Mouse (Mus musculus) thymus, postnatal 14 days (tissue): Measurements from ENCODE around the gene Wdr24.
"Not testable (repeated sequence)": the region's sequence is repeated elsewhere in the genome, so short reads cannot be mapped to it uniquely, and the experiment has no call there.

ENCODE experiments used
- DNase-seq: peaks from one replicate; pipeline ENCODE4 v3.0.0; 2021

Gene Wdr24

GRCm38 (mm10) chr17:25823452-25823851 is at the start of gene Wdr24:
Gene Wdr24 (plus strand): TSS chr17:25823627.
- DNase-seq: peak; percentile 83

DNA sequence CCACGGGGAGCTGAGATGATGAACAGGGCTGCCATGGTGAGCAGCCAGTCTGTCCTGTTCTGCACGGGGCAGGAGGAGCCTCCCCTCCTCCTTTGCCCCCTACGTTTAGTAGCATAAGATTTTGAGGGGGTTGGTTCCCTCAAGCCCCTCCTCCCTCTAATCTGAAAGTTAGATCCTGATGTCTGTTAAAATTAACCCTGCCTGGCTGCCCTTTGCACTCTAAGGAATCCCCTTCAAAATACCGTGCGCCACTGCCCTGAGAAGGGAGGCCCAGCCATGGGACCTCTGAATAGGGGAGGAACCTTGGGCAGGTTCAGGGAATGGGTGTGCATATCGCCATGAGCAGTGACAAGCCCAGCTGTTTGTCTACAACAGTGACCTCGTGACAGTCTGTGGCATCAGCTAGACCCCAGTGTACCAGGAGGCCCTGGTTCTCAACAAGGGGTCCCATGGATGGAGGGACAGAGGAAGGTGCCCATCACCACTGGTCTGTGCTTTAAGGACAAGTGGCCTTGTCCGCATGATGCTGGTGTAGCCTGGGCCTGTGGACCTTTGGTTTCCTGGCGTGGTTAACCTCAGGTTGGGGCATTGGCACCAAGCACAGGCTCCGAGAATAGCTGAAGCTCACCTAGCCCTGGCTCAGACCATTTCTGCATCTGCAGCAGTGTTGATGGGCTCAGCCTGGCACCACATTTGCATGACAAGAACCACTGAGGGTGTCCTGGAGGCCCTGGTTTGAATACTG is 47.9 kb upstream of the Wdr24 start:
- no peak for DNase-seq

DNA sequence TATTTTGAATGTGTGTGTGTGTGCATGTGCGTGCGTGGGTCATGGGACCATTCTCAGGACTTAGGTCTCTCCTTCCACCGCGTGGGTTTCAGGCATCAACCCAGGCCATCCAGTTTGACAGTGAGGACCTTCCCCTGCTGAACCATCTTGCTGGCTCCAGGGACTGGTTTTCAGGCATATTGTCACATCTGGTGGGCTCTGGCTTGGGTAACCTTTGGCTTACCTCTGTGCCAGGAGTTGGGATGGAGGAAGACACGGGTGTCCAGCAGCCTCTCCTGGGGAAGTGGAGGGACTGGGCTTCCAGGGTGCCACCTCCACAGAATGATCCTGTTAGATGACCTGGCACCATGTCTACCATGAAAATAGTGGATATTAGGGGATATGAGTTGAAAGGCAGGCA is 45.5 kb upstream of the Wdr24 start:
- DNase-seq: no peak

- no peak for DNase-seq
Measured at GRCm38 (mm10) chr17:25781339-25781738, 42.1 kb upstream of the Wdr24 start.

- DNase-seq: no peak
Measured at GRCm38 (mm10) chr17:25783086-25783485, 40.3 kb upstream of the Wdr24 start.

DNA sequence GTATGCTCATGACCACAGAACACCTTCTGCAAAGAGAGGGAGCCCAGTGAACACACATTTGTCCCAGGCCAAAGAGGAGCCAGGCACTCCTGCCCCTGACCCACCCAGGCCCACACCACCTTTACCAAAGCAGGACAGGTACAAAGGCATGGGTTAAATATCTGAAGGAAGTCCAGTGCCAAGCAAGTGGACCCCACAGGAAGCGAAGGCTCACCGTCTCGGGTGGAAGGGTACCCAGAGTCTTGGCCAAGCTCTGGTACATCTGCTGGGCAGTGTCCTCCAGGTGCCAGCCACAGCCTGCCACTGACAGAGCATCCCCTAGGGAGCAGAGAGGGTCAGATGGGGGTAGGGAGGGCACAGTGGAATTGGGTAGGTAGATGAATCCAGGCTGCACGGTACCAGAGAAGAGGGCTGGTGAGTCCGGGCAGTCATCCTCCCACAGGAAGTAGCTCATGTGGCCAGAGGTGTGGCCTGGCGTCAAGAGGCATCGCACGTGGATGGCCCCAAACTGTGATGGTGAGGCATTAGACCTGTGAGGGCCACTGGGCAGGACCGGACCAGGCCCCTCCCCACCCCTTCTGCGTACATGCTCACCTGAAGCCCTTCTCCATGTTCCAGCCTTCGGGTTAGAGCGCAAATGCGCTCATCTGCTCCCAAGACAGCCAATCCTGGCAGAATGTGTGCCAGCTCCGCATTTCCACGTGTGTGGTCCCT is 39.4 kb upstream of the Wdr24 start:
- no peak for DNase-seq

DNA sequence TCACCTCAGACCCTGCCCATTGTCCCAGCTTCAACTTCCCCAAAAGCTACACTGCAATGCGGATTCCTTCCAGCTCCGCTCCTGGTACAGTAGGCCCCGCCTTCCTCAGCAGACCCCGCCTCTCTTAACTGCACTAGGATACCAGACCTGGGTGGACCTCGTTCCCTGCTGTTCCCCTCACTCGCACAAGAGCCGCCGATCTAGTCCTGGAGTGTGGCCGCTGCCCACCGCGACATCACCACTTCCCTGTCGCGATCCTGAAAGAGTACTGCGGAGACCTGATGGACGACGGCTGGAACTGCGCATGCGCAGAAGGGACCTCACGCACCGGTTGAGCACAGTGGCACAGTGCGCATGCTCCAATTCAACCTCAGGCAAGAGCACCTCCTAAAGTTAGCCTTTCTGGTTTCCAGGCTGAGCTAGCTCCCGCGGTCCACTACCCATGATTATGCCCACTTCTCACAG is 38.1 kb upstream of the Wdr24 start, which contains the start of gene Haghl:
Gene Haghl, minus strand, starts transcription at position 393 of the 465 bp plus-strand sequence.
- DNase-seq: peak; percentile 95

- DNase-seq: no peak
Measured at GRCm38 (mm10) chr17:25786280-25786679, 37.1 kb upstream of the Wdr24 start, which contains the start of gene Ccdc78. Gene Ccdc78 (plus strand): TSS chr17:25786580.

DNA sequence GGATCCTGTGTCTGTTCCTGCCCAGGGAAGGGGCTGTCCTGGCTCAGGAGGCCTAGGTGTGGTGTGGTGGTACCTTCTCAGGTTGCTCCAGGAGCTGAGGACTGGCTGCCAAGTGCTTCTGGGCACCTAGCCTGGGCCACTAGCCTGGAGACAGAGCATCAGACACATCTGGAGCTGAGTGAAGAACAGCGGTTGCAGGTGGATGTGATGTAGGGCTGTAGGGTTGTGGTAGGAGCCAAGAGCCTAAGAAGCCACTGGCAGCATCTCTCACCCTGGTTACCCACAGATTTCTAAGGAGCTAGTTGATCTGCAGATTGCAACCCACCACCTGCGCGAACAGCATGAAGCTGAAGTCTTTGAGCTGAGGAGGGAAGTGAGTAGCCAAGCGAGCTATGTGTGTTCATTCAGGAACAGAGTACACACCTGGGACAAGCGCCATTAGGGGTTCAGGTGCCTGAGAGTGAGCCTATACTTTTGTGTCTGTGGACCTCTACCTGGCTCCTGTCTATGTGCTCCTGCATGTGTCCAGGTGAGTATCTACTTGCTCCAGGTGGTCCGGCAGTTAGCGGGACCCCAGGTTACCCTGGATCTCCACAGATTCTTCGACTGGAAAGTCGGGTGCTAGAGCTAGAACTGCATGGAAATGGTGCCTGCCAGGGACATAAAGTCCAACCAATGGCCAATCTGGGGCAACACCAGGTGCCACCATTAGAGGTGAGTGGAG is 36.5 kb upstream of the Wdr24 start:
- no peak for DNase-seq

DNA sequence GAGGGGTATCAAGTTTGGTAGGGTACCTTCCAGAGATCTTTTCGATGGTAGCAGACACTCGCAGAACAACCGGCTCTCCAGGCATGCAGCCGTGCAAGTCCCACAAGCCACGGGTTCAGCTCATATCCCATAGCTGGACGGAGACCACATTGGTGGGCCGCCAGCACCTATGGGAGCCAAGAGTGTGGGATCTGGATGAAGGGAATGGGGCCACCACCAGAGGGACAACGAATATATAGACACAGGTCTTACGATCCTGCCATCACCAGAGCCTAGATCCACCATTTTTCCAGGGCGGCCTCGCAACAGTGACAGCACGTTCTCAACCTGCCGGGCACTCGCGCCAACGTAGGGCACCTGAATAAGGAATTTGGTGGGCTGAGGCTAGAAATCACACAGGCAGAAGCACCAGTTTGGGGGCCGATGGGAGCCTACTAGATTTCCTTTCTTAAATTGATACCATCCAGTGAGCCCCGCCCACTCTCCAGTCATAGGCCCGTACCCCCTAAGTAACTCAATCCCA is 32.0 kb upstream of the Wdr24 start:
- DNase-seq: no peak

GRCm38 (mm10) chr17:25791843-25792527 is 31.4 kb upstream of the Wdr24 start:
- peak; percentile 87 for DNase-seq

- DNase-seq: peak; percentile 90
Measured at GRCm38 (mm10) chr17:25792615-25793014, 30.8 kb upstream of the Wdr24 start, which contains the start of gene Fam173a. Gene Fam173a (minus strand): TSS chr17:25792901.

DNA sequence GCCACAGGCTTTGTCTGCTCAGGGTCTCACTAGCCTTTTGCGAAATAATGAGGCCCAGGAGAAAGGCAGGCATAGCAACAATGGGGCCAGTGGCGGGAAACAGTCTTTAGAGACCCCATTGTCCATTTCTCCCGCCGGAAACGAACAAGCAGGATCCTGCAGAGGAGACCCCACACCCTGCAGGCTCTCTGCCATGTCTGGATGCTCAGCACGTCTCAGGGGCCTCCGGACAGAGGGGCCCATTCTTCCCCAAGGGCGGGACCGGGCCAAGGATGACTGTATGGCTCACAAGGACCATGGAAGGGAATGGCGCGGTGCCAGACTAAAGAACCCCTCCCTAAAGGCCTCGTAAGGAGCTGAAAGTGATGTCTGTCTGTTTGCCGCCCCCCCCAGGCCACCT is 29.2 kb upstream of the Wdr24 start:
- no peak for DNase-seq

DNA sequence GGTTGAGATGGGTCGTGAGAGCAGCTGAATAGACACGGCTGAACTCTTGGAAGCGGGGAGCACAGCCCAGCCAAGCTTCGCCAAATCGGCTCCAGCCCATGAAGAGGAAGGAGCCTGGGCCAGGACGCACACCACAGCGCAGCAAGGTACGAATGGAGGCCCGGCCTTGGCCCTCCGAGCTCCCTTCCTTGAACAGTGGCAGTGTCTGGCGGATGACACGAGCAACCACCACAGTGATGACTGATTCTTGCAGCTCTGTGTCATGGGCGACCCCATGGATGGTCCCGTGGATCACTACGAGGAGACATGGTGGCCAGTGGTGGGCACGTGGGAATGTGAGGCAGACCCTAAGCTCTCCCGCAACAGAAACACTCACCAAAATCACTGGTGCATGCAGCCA is 28.4 kb upstream of the Wdr24 start:
- DNase-seq: no peak

DNA sequence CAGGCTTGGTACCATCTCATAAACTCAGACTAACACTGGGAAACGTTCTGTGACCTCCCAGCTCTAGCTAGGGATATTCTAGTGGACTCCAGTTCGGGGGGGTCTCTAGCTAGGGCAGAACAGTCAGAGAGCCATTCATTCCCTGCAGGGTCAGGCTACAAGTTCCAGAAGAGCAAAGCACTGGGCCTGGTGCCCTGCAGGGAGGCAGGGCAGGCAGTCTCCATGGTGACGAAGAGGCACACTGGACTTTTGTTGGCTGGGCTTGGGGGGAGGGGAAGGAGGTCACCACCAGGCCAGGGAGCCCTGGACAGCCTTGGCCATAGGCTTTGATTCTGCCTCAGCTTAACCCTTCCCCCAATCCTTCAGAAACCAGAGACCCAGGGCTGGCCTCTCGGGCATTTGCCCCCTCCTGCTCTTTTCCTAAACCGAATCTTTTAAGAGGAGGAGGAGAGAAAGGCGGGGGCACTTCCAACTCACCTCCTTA is 27.8 kb upstream of the Wdr24 start, which contains the start of gene AC134908.4:
Gene AC134908.4, minus strand, starts transcription at position 51 of the 484 bp plus-strand sequence.
- no peak for DNase-seq

DNA sequence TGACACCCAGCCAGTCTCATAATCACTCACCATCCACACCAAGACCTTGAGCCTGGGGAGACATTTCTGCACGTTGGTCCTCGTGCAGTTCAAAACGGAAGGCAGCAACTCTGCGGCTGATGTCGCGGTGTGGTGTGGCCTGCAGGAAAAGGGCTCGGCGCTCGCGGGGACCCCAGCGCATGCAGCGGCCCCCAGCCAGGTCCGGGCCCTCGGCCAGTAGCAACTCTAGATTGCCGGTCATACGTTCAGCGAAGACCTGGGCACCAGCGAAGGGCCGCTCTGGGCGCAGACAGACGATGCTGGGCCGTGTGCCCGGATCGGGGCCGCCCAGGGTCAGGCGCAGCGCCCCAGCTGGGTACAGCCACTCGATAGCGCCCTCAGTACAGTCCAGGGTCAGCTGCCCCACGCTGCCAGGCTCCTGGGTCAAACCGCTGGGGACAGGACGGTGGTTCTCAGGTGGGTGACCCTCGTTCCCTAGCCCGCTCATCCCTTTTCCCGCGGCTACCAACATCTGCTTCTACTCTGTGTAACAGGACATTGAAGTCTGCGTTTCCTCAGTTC is 27.1 kb upstream of the Wdr24 start:
- peak; percentile 40 for DNase-seq

GRCm38 (mm10) chr17:25796951-25797369 is 26.5 kb upstream of the Wdr24 start, which contains the start of gene Metrn:
Gene Metrn (minus strand): TSS chr17:25797136.
- peak; percentile 95 for DNase-seq

GRCm38 (mm10) chr17:25801029-25801428 is 22.4 kb upstream of the Wdr24 start:
- peak; percentile 80 for DNase-seq

GRCm38 (mm10) chr17:25802825-25803517 is 20.5 kb upstream of the Wdr24 start:
- no peak for DNase-seq

DNA sequence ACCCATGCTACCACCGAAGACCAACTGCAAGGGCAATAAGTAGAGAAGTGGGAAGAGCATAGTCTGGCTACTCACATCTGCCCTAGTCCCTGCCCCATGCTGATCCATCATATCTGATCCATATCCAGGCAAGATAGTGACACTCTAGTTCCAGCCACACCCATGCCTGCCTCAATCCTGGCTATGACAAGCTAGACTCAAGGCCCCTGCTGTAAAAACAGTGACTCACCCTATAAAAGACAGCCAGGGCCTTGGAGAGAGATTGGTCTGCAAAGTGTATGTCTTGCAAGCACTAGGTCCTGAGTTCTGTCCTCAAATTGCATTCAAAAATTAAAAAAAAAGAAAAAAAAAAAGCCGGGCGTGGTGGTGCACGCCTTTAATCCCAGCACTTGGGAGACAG is 16.9 kb upstream of the Wdr24 start:
- DNase-seq: no peak

GRCm38 (mm10) chr17:25807452-25807851 is 16.0 kb upstream of the Wdr24 start:
- DNase-seq: not testable (repeated sequence)
